Mouse (Mus musculus) hindbrain, postnatal 0 days (tissue): ENCODE data around the gene Alpk1. TPM values are rescaled to one million over a fixed set of nuclear protein-coding genes. Genes with fewer than 3 reads are reported as not detected.
A peak's percentile ranks its signal among the peaks of the same experiment; 100 is the strongest.

Source experiments
- ATAC-seq: fragments of 200-750 bp; cut with Nextera tagmentation; 2 replicates; pipeline ENCODE4 v1.8.0; 2017; ENCODE audit warnings: mild to moderate bottlenecking, moderate TSS enrichment, moderate library complexity
- DNase-seq: peaks from one replicate; pipeline ENCODE4 v3.0.0-alpha.2; 2015; ENCODE audit warnings: low spot score
- H3K27ac ChIP-seq: fragments of 300-500 bp; sonication (generic); 2 replicates; pipeline ENCODE4 v1.5.1; 2014; ENCODE audit warnings: mild to moderate bottlenecking
- H3K27me3 ChIP-seq: fragments of 300-500 bp; sonication (generic); 2 replicates; pipeline ENCODE4 v1.6.1; 2014; ENCODE audit warnings: low read length, mixed read lengths; ENCODE audit not compliant: insufficient read depth
- H3K36me3 ChIP-seq: fragments of 300-500 bp; sonication (generic); 2 replicates; pipeline ENCODE4 v1.6.1; 2014; ENCODE audit warnings: low read length, mixed read lengths; ENCODE audit not compliant: insufficient read depth
- H3K4me1 ChIP-seq: fragments of 300-500 bp; sonication (generic); 2 replicates; pipeline ENCODE4 v1.6.1; 2014; ENCODE audit warnings: antibody characterized with exemption, low read length, mixed read lengths; ENCODE audit not compliant: insufficient read depth
- H3K4me2 ChIP-seq: fragments of 300-500 bp; sonication (generic); 2 replicates; pipeline ENCODE4 v1.6.1; 2014; ENCODE audit warnings: low read depth, mild to moderate bottlenecking, low read length, moderate library complexity, mixed read lengths
- H3K4me3 ChIP-seq: fragments of 300-500 bp; sonication (generic); 2 replicates; pipeline ENCODE4 v1.5.1; 2014; ENCODE audit warnings: low read length
- H3K9ac ChIP-seq: fragments of 300-500 bp; sonication (generic); replicated peaks from 2 replicates; pipeline ENCODE4 v1.6.1; 2014; ENCODE audit warnings: mild to moderate bottlenecking, low read length, moderate library complexity, mixed read lengths
- H3K9me3 ChIP-seq: fragments of 300-500 bp; sonication (generic); 2 replicates; pipeline ENCODE4 v1.6.1; 2016; ENCODE audit warnings: low read length, mixed read lengths
- CTCF ChIP-seq: IDR thresholded peaks from 2 replicates; pipeline ENCODE4 v1.5.1; 2016; ENCODE audit warnings: antibody characterized with exemption, control low read depth, low read depth
- WGBS: fragments of 180-500 bp; shearing (Covaris S2); extraction: QIAGEN DNeasy Blood & Tissue Kit; methylation state at CpG from one replicate; pipeline ENCODE4 v1.1.7; 2014; 5-methylcytosine and 5-hydroxymethylcytosine counted together
- polyA plus RNA-seq: library from polyadenylated mRNA; unstranded; fragments of >200 nt; fragmentation: Nextera tagmentation; extraction: Ambion mirVana; gene quantifications from 2 replicates; pipeline ENCODE4 v1.2.1, GENCODE M21; 2015
- total RNA-seq: library from RNA; depleted of rRNA; stranded (reverse); fragments of >200 nt; gene quantifications from 2 replicates; pipeline ENCODE4 v1.2.3, GENCODE M21; 2014; rRNA removed

The Alpk1 gene
- total and polyA plus RNA-seq, 2 experiments from 2014 or later, result 0.49 to 1.3 TPM

- H3K4me3 ChIP-seq, result no peak overlapping the region
- H3K36me3 ChIP-seq, result no peaks in the 10 kb centered on the region
- peaks cover 55% of the 10 kb centered on the region for H3K27me3 ChIP-seq
- no peak overlapping the region for H3K9ac ChIP-seq
- ATAC-seq (no peak), DNase-seq (no peak)
- TF ChIP-seq CTCF, result no peak
- no peak overlapping the region for H3K27ac ChIP-seq
- H3K9me3 ChIP-seq, result no peaks in the 10 kb centered on the region
- 2% methylated on average over 28 of the region's 28 CpGs for WGBS
- no peak overlapping the region for H3K4me2 ChIP-seq
- 0 out of 2 replicates have a peak, but pooled peaks cover 1% of the 10 kb centered on the region for H3K4me1 ChIP-seq
Observed at GRCm38 (mm10) chr3:127627151-127627955, 153.0 kb downstream of the Alpk1 start.

GRCm38 (mm10) chr3:127626524-127626923 lies 153.8 kb downstream of the Alpk1 start:
- Histone ChIP-seq H3K4me1 (no peaks in the 10 kb centered on the region), H3K9me3 (no peaks in the 10 kb centered on the region), H3K4me2 (no peak overlapping the region), H3K36me3 (no peaks in the 10 kb centered on the region), H3K4me3 (no peak overlapping the region), H3K27ac (no peak overlapping the region), H3K9ac (no peak overlapping the region), H3K27me3 (peaks cover 47% of the 10 kb centered on the region)
- WGBS, result 8% methylated on average over 3 of the region's 3 CpGs
- DNase-seq (no peak), ATAC-seq (no peak)
- no peak for TF ChIP-seq CTCF

GRCm38 (mm10) chr3:127625701-127626399 lies 154.5 kb downstream of the Alpk1 start:
- ATAC-seq (no peak), DNase-seq (no peak)
- Histone ChIP-seq H3K4me1 (no peaks in the 10 kb centered on the region), H3K27ac (no peak overlapping the region), H3K9me3 (no peaks in the 10 kb centered on the region), H3K4me2 (peak overlapping the region; percentile 46), H3K4me3 (peak overlapping the region; percentile 29), H3K36me3 (no peaks in the 10 kb centered on the region), H3K9ac (no peak overlapping the region), H3K27me3 (peaks cover 43% of the 10 kb centered on the region)
- no peak for TF ChIP-seq CTCF
- WGBS, result 2% methylated on average over 28 of the region's 28 CpGs

GRCm38 (mm10) chr3:127625296-127625695 lies 155.0 kb downstream of the Alpk1 start:
- H3K9me3 ChIP-seq, result no peaks in the 10 kb centered on the region

More at GRCm38 (mm10) chr3:127625296-127625695, 155.0 kb downstream of the Alpk1 start:
- Histone ChIP-seq H3K4me1 (no peaks in the 10 kb centered on the region), H3K36me3 (no peaks in the 10 kb centered on the region), H3K4me3 (peak overlapping the region; percentile 29), H3K27ac (no peak overlapping the region), H3K9ac (no peak overlapping the region), H3K4me2 (peak overlapping the region; percentile 46), H3K27me3 (peaks cover 37% of the 10 kb centered on the region)
- peak; percentile 66 for ATAC-seq
- peak; percentile 74 for TF ChIP-seq CTCF
- DNase-seq, result peak; percentile 73
- WGBS, result under 1% methylated on average over 36 of the region's 36 CpGs

Other genes with a start within 250 kb of the Alpk1 start
- 4.5 and 6.9 TPM in 2 replicates for gene Larp7, start 227.2 kb downstream of the Alpk1 start, total RNA-seq
- gene Larp7, start 227.2 kb downstream of the Alpk1 start, polyA plus RNA-seq, result 30.4 and 31.7 TPM in 2 replicates
- 4.0 and 5.2 TPM in 2 replicates for gene Zgrf1, start 227.0 kb downstream of the Alpk1 start, total RNA-seq
- gene Zgrf1, start 227.0 kb downstream of the Alpk1 start, polyA plus RNA-seq, result 3.0 and 3.5 TPM in 2 replicates
- 2.6 and 3.3 TPM in 2 replicates for gene Neurog2, start 147.4 kb downstream of the Alpk1 start, total RNA-seq
- 0.85 and 1.1 TPM in 2 replicates for gene Neurog2, start 147.4 kb downstream of the Alpk1 start, polyA plus RNA-seq
- 1.7 and 1.9 TPM in 2 replicates for gene Tifa, start 9.3 kb upstream of the Alpk1 start, total RNA-seq
- 3.6 and 3.8 TPM in 2 replicates for gene Tifa, start 9.3 kb upstream of the Alpk1 start, polyA plus RNA-seq
- gene Ap1ar, start 57.0 kb upstream of the Alpk1 start, total RNA-seq, result 77.8 and 84.5 TPM in 2 replicates
- 65.4 and 69.7 TPM in 2 replicates for gene Ap1ar, start 57.0 kb upstream of the Alpk1 start, polyA plus RNA-seq
- gene Fam241a, start 115.8 kb upstream of the Alpk1 start, total RNA-seq, result 4.5 and 6.1 TPM in 2 replicates
- 6.0 and 6.5 TPM in 2 replicates for gene Fam241a, start 115.8 kb upstream of the Alpk1 start, polyA plus RNA-seq